In the genomic region with DNA sequence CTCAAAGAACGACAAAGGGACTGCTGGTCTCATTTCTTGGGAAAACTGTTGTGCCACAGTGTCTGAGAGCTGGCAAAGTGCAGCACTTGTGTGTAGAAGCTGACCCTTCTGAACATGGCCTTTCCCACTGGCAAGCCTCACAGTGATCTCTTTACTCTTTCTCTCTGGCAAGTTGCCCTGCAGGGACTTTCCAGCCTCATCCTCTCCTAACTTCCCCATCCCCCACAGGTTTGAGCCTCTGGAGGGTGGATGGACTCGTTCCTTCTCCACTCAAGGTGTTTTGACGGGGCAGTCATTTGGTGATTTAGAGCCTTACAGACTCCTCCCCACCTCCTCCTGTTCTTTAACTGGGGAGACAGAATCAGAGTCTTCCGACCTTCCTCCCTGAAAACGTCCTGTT, we compare ENCODE assay signal across 8 mouse cellular contexts. TPM values are rescaled to one million over a fixed set of nuclear protein-coding genes. Genes with fewer than 3 reads are reported as not detected.
DNase-seq lines count a peak whose midpoint lies in the region; ATAC-seq lines count a peak whose summit lies in the region.

No protein-coding gene starts in this region.

- H3K27me3 ChIP-seq in limb, embryonic 12.5 days, result peaks cover 39% of the 10 kb centered on the region
- H3K27me3 ChIP-seq in stomach, embryonic 15.5 days (replicated peaks), result peaks cover 7% of the 10 kb centered on the region; the same call in 1 of the 2 replicates

- no peak overlapping the region for H3K27ac ChIP-seq in limb, embryonic 12.5 days
- no peak overlapping the region for H3K27ac ChIP-seq in stomach, embryonic 15.5 days

- no peaks in the 10 kb centered on the region; the same call in 1 of the 2 replicates for H3K4me1 ChIP-seq in limb, embryonic 12.5 days (replicated peaks)
- peaks cover 11% of the 10 kb centered on the region; the same call in 1 of the 2 replicates for H3K4me1 ChIP-seq in stomach, embryonic 15.5 days

- H3K4me2 ChIP-seq in limb, embryonic 12.5 days, result peak overlapping the region; percentile 96
- peak overlapping the region; percentile 98 for H3K4me2 ChIP-seq in stomach, embryonic 15.5 days

- H3K9ac ChIP-seq in limb, embryonic 12.5 days (replicated peaks), result no peak overlapping the region
- no peak overlapping the region for H3K9ac ChIP-seq in stomach, embryonic 15.5 days

- H3K4me3 ChIP-seq in limb, embryonic 12.5 days (replicated peaks), result peak overlapping the region; percentile 70
- peak overlapping the region; percentile 56 for H3K4me3 ChIP-seq in stomach, embryonic 15.5 days (replicated peaks)

- 14% methylated on average over 5 of the region's 5 CpGs for WGBS in limb, embryonic 12.5 days
- 13% methylated on average over 5 of the region's 5 CpGs for WGBS in stomach, embryonic 15.5 days

- ATAC-seq in cerebellum, adult (ENCODE audit: insufficient number of reproducible peaks, low FRiP score, low TSS enrichment), result peak; percentile 33
- ATAC-seq in limb, embryonic 12.5 days (ENCODE audit: insufficient number of reproducible peaks, insufficient read depth, low FRiP score, low TSS enrichment, low read depth), result peak; percentile 23; the same call in 1 of the 2 replicates
- ATAC-seq in stomach, embryonic 15.5 days (ENCODE audit: insufficient read depth, low FRiP score, low read depth), result no peak; the same call in 1 of the 2 replicates

- H3K9me3 ChIP-seq in limb, embryonic 12.5 days, result no peaks in the 10 kb centered on the region
- H3K9me3 ChIP-seq in stomach, embryonic 15.5 days, result no peaks in the 10 kb centered on the region

- no peak for DNase-seq in cerebellum, postnatal 4 days (ENCODE audit: low spot score in 2 of 2)
- peak; percentile 6 for DNase-seq in retina, postnatal 7 days (ENCODE audit: low read depth, low spot score)
- no peak for DNase-seq in retina, postnatal 1 day
- no peak for DNase-seq in frontal cortex, postnatal 36 days (ENCODE audit: low spot score in 2 of 2)
- no peak for DNase-seq in B cell, adult 2 months

- no peaks in the 10 kb centered on the region for H3K36me3 ChIP-seq in limb, embryonic 12.5 days
- H3K36me3 ChIP-seq in stomach, embryonic 15.5 days, result no peaks in the 10 kb centered on the region

RNA-seq across cellular contexts. Expression of a gene that starts 0.3 kb away (rescaled TPM):
- polyA plus RNA-seq in limb, embryonic 12.5 days (2016; fragmentation: Nextera tagmentation; extraction: Ambion mirVana), result 1.2 and 1.8 TPM in 2 replicates
- polyA plus RNA-seq in stomach, embryonic 15.5 days (2015; fragmentation: Nextera tagmentation; extraction: Ambion mirVana), result 1.7 and 1.8 TPM in 2 replicates
